Mouse (Mus musculus) small intestine, adult 2 months (tissue): ENCODE results near the gene Arhgap22. TPM values are rescaled to one million over a fixed set of nuclear protein-coding genes. Genes with fewer than 3 reads are reported as not detected.

Experiments used
- H3K27ac ChIP-seq: fragments of 200-500 bp; 2 replicates; pipeline ENCODE4 v1.5.1; 2012; ENCODE audit warnings: low read depth, low read length, control low read depth, inconsistent platforms; ENCODE audit not compliant: insufficient read depth
- H3K27me3 ChIP-seq: fragments of 200-500 bp; 2 replicates; pipeline ENCODE4 v1.6.1; 2012; ENCODE audit warnings: mild to moderate bottlenecking, moderate library complexity, low read length, inconsistent platforms; ENCODE audit not compliant: control insufficient read depth, insufficient read depth
- H3K36me3 ChIP-seq: fragments of 200-500 bp; 2 replicates; pipeline ENCODE4 v1.6.1; 2012; ENCODE audit warnings: mild to moderate bottlenecking, low read length, control low read depth, inconsistent platforms; ENCODE audit not compliant: control insufficient read depth, insufficient read depth
- H3K4me1 ChIP-seq: fragments of 200-500 bp; 2 replicates; pipeline ENCODE4 v1.6.1; 2012; ENCODE audit warnings: low read length, inconsistent platforms, mixed read lengths; ENCODE audit not compliant: control insufficient read depth, insufficient read depth, insufficient read length
- H3K4me3 ChIP-seq: fragments of 200-500 bp; 2 replicates; pipeline ENCODE4 v1.5.1; 2012; ENCODE audit warnings: low read depth, mild to moderate bottlenecking, control low read depth, inconsistent platforms, low read length, moderate library complexity
- CTCF ChIP-seq: fragments of 200-500 bp; IDR thresholded peaks from 2 replicates; pipeline ENCODE4 v1.5.1; 2012; ENCODE audit warnings: low read depth, mild to moderate bottlenecking, control low read depth, inconsistent platforms, low read length, moderate library complexity, mixed read lengths; ENCODE audit not compliant: insufficient replicate concordance, insufficient read length; ENCODE audit errors: extremely low read depth
- POLR2A ChIP-seq: fragments of 200-500 bp; IDR thresholded peaks from 2 replicates; pipeline ENCODE4 v1.6.1; 2012; ENCODE audit warnings: low read depth, mild to moderate bottlenecking, control low read depth, inconsistent platforms, low read length, moderate library complexity
- WGBS: fragments of 180-500 bp; shearing (Covaris S2); methylation state at CpG from one replicate; pipeline ENCODE4 v1.1.7; 2018; 5-methylcytosine and 5-hydroxymethylcytosine counted together
- polyA plus RNA-seq: library from polyadenylated mRNA; depleted of rRNA; stranded (reverse); fragments of >200 nt; gene quantifications from 2 replicates; pipeline ENCODE4 v1.2.3, GENCODE M21; 2012; rRNA removed

Arhgap22 gene
- polyA plus RNA-seq, 1 experiment: 3.6 TPM

DNA sequence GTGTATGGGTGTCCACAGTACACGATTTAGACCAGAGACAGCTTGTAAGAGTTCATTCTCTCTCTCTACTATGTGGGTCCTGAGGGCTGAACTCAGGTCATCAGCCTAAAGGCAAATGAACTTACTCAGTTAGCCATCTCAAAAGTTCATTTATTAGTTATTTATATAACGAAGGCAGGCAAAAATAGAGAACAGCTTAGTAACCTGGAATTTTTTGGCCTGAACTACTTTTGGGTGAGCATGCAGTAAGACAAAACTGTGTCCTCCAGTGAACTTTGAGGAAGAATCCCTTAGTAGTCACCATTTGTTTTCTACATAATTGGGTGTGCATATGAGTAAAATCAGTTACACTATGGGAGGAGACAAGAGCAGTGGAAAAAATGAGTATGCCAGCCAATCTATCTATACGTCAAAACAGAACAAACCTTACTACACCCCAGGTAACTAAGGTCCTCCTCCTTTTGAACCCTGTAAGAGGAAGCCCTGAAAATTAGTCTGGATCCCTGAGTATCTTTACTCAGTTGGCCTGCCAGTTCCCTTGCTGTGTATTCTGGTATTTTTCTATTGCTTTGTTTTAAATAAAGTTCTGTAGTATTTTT is 204.6 kb downstream of the Arhgap22 start:
- no peaks in the 10 kb centered on the region for H3K27me3 ChIP-seq
- no peak overlapping the region for H3K4me3 ChIP-seq
- WGBS: 91% methylated on average over 3 of the region's 3 CpGs
- H3K4me1 ChIP-seq: no peaks in the 10 kb centered on the region
- no peak for TF ChIP-seq CTCF
- no peak for TF ChIP-seq POLR2A
- no peak overlapping the region for H3K27ac ChIP-seq
- no peaks in the 10 kb centered on the region for H3K36me3 ChIP-seq

Other genes with a start within 250 kb of the Arhgap22 start
- 0.22 TPM in 2 replicates for gene Lrrc18, start 222.6 kb upstream of the Arhgap22 start, polyA plus RNA-seq
- gene Wdfy4, start 28.5 kb upstream of the Arhgap22 start, polyA plus RNA-seq: 2.4 and 4.8 TPM in 2 replicates
- gene Mapk8, start 233.1 kb downstream of the Arhgap22 start, polyA plus RNA-seq: 4.6 and 11.8 TPM in 2 replicates